16 mouse cellular contexts compared by ENCODE assay signal in genomic region chr19:53064292-53064971, GRCm38 (mm10). TPM values are rescaled to one million over a fixed set of nuclear protein-coding genes. Genes with fewer than 3 reads are reported as not detected.
A peak's percentile ranks its signal among the peaks of the same experiment; 100 is the strongest.
DNase-seq lines count a peak whose midpoint lies in the region; ATAC-seq lines count a peak whose summit lies in the region.
"Had no signal": no experiment of that assay in that cellular context is flagged by ENCODE, and none has a peak within 500 bp of the region (broad histone marks: within the 10 kb centered on the region; RNA-seq: fewer than 3 reads in every experiment).

No protein-coding gene starts in this region.

- H3K36me3 ChIP-seq in forebrain, embryonic 10.5 days (replicated peaks), result no peaks in the 10 kb centered on the region
- H3K36me3 ChIP-seq in forebrain, embryonic 16.5 days (ENCODE audit: control insufficient read depth, insufficient read depth), result no peaks in the 10 kb centered on the region
- H3K36me3 ChIP-seq in neural tube, embryonic 15.5 days, result no peaks in the 10 kb centered on the region
- H3K36me3 ChIP-seq in embryonic facial prominence, embryonic 15.5 days, result no peaks in the 10 kb centered on the region
- no peaks in the 10 kb centered on the region for H3K36me3 ChIP-seq in stomach, embryonic 15.5 days
- H3K36me3 ChIP-seq: lung, embryonic 15.5 days; midbrain, embryonic 10.5 days had no signal

- no peak for ATAC-seq in forebrain, embryonic 16.5 days
- no peak for ATAC-seq in neural tube, embryonic 15.5 days (ENCODE audit: low FRiP score)
- peak; percentile 40; the same call in 1 of the 2 replicates for ATAC-seq in embryonic facial prominence, embryonic 15.5 days (ENCODE audit: insufficient number of reproducible peaks, low FRiP score, low TSS enrichment, low read depth)
- no peak for ATAC-seq in stomach, embryonic 15.5 days (ENCODE audit: insufficient read depth, low FRiP score, low read depth)
- ATAC-seq: forebrain, embryonic 14.5 days had no signal

- H3K27ac ChIP-seq in forebrain, embryonic 10.5 days, result peak overlapping the region; percentile 53; the same call in 1 of the 2 replicates
- H3K27ac ChIP-seq in forebrain, embryonic 16.5 days (ENCODE audit: low read length), result no peak overlapping the region
- no peak overlapping the region for H3K27ac ChIP-seq in neural tube, embryonic 15.5 days (replicated peaks)
- H3K27ac ChIP-seq in embryonic facial prominence, embryonic 15.5 days (replicated peaks), result no peak overlapping the region
- peak overlapping the region; percentile 48; the same call in 1 of the 2 replicates for H3K27ac ChIP-seq in stomach, embryonic 15.5 days
- H3K27ac ChIP-seq: hindbrain, embryonic 14.5 days; lung, embryonic 15.5 days; midbrain, embryonic 10.5 days had no signal

- WGBS in forebrain, embryonic 10.5 days, result 77% methylated on average over 12 of the region's 12 CpGs
- WGBS in forebrain, embryonic 16.5 days, result 82% methylated on average over 12 of the region's 12 CpGs
- WGBS in neural tube, embryonic 15.5 days, result 84% methylated on average over 12 of the region's 12 CpGs
- WGBS in embryonic facial prominence, embryonic 15.5 days, result 31% methylated on average over 12 of the region's 12 CpGs
- 61% methylated on average over 12 of the region's 12 CpGs for WGBS in stomach, embryonic 15.5 days

- peaks cover 23% of the 10 kb centered on the region for H3K4me1 ChIP-seq in forebrain, embryonic 10.5 days
- H3K4me1 ChIP-seq in forebrain, embryonic 16.5 days (replicated peaks; ENCODE audit: control insufficient read depth, insufficient read depth, low read length), result no peaks in the 10 kb centered on the region
- H3K4me1 ChIP-seq in neural tube, embryonic 15.5 days, result no peaks in the 10 kb centered on the region
- H3K4me1 ChIP-seq in embryonic facial prominence, embryonic 15.5 days, result peaks cover 20% of the 10 kb centered on the region
- H3K4me1 ChIP-seq in stomach, embryonic 15.5 days, result peaks cover 9% of the 10 kb centered on the region; the same call in 1 of the 2 replicates

- H3K4me2 ChIP-seq in forebrain, embryonic 16.5 days (ENCODE audit: low read length), result no peak overlapping the region
- H3K4me2 ChIP-seq in neural tube, embryonic 15.5 days, result no peak overlapping the region
- H3K4me2 ChIP-seq in embryonic facial prominence, embryonic 15.5 days (replicated peaks), result no peak overlapping the region
- no peak overlapping the region for H3K4me2 ChIP-seq in stomach, embryonic 15.5 days
- H3K4me2 ChIP-seq: hindbrain, embryonic 14.5 days; lung, embryonic 15.5 days had no signal

- DNase-seq in forebrain, embryonic 10.5 days (ENCODE audit: extremely low spot score, low spot score), result no peak
- peak; percentile 43 for DNase-seq in neural tube, embryonic 10.5 days (ENCODE audit: extremely low spot score, low spot score)
- DNase-seq in urinary bladder, postnatal 25 days (ENCODE audit: low spot score), result no peak
- no peak for DNase-seq in right cerebral cortex, adult 2 months (ENCODE audit: low spot score in 2 of 2)
- DNase-seq: cerebellum, adult 18-20 months; gastrocnemius, postnatal 25 days; kidney, adult 8-10 months; layer of hippocampus, postnatal 36 days had no signal

- no peak overlapping the region for H3K9ac ChIP-seq in forebrain, embryonic 16.5 days (replicated peaks; ENCODE audit: low read depth, low read length)
- H3K9ac ChIP-seq in neural tube, embryonic 15.5 days (replicated peaks), result no peak overlapping the region
- H3K9ac ChIP-seq in embryonic facial prominence, embryonic 15.5 days, result no peak overlapping the region
- H3K9ac ChIP-seq in stomach, embryonic 15.5 days, result no peak overlapping the region
- H3K9ac ChIP-seq: hindbrain, embryonic 14.5 days; lung, embryonic 15.5 days had no signal

- no peaks in the 10 kb centered on the region for H3K27me3 ChIP-seq in forebrain, embryonic 10.5 days (ENCODE audit: poor library complexity, severe bottlenecking)
- no peaks in the 10 kb centered on the region for H3K27me3 ChIP-seq in forebrain, embryonic 16.5 days (replicated peaks; ENCODE audit: control insufficient read depth, insufficient read depth, low read length)
- H3K27me3 ChIP-seq in neural tube, embryonic 15.5 days (replicated peaks), result no peaks in the 10 kb centered on the region
- H3K27me3 ChIP-seq in embryonic facial prominence, embryonic 15.5 days, result no peaks in the 10 kb centered on the region
- H3K27me3 ChIP-seq in stomach, embryonic 15.5 days (replicated peaks), result no peaks in the 10 kb centered on the region
- H3K27me3 ChIP-seq: lung, embryonic 15.5 days had no signal

- no peak overlapping the region for H3K4me3 ChIP-seq in forebrain, embryonic 10.5 days
- no peak overlapping the region for H3K4me3 ChIP-seq in forebrain, embryonic 16.5 days (replicated peaks; ENCODE audit: low read length)
- no peak overlapping the region for H3K4me3 ChIP-seq in neural tube, embryonic 15.5 days (replicated peaks)
- H3K4me3 ChIP-seq in embryonic facial prominence, embryonic 15.5 days (replicated peaks), result no peak overlapping the region
- no peak overlapping the region for H3K4me3 ChIP-seq in stomach, embryonic 15.5 days (replicated peaks)
- H3K4me3 ChIP-seq: lung, embryonic 15.5 days; midbrain, embryonic 10.5 days had no signal

- no peaks in the 10 kb centered on the region for H3K9me3 ChIP-seq in forebrain, embryonic 10.5 days
- no peaks in the 10 kb centered on the region for H3K9me3 ChIP-seq in forebrain, embryonic 16.5 days (ENCODE audit: control insufficient read depth, low read length)
- H3K9me3 ChIP-seq in neural tube, embryonic 15.5 days (replicated peaks), result no peaks in the 10 kb centered on the region
- no peaks in the 10 kb centered on the region for H3K9me3 ChIP-seq in embryonic facial prominence, embryonic 15.5 days (replicated peaks)
- H3K9me3 ChIP-seq in stomach, embryonic 15.5 days, result no peaks in the 10 kb centered on the region
- H3K9me3 ChIP-seq: lung, embryonic 15.5 days; midbrain, embryonic 10.5 days had no signal

RNA-seq across cellular contexts. Expression of gene Xpnpep1, which starts 24.4 kb away (rescaled TPM):
- 156 TPM in 2 replicates for polyA plus RNA-seq in forebrain, embryonic 10.5 days (2016; fragmentation: Nextera tagmentation; extraction: Ambion mirVana)
- 132 and 140 TPM in 2 replicates for polyA plus RNA-seq in forebrain, embryonic 16.5 days (2015; fragmentation: Nextera tagmentation; extraction: Ambion mirVana)
- polyA plus RNA-seq in neural tube, embryonic 15.5 days (2015; fragmentation: Nextera tagmentation; extraction: Ambion mirVana), result 117 and 118 TPM in 2 replicates
- 132 and 137 TPM in 2 replicates for polyA plus RNA-seq in embryonic facial prominence, embryonic 15.5 days (2015; fragmentation: Nextera tagmentation; extraction: Ambion mirVana)
- polyA plus RNA-seq in stomach, embryonic 15.5 days (2015; fragmentation: Nextera tagmentation; extraction: Ambion mirVana), result 130 and 151 TPM in 2 replicates

Comparison
In these comparisons a context has a peak if more than half of its experiments do, and no peak if none do; other contexts are left out.
1. H3K27ac ChIP-seq: peak in forebrain, embryonic 10.5 days (single experiment) and stomach, embryonic 15.5 days (single experiment); none in forebrain, embryonic 16.5 days (single experiment), neural tube, embryonic 15.5 days (single experiment) and embryonic facial prominence, embryonic 15.5 days (single experiment).